Mouse (Mus musculus): ENCODE measurements around the gene Nde1.
A peak's percentile ranks its signal among the peaks of the same experiment; 100 is the strongest.

Gene Nde1

GRCm38 (mm10) chr16:14151718-14152117 is 11.4 kb upstream of the Nde1 start:
- no peak for TF ChIP-seq GATA4 (IDR thresholded peaks at IDR 0.05; ENCODE audit: insufficient replicate concordance, low read length)

GRCm38 (mm10) chr16:14156312-14156711 is 6.8 kb upstream of the Nde1 start:
- TF ChIP-seq GATA4 (IDR thresholded peaks at IDR 0.05; ENCODE audit: insufficient replicate concordance, low read length): peak; percentile 65; the same call in 1 of the 2 replicates

- TF ChIP-seq GATA4 (IDR thresholded peaks at IDR 0.05; ENCODE audit: insufficient replicate concordance, low read length): no peak
These were observed 4.5 kb upstream of the Nde1 start for GRCm38 (mm10) chr16:14158536-14158935.

- TF ChIP-seq GATA4 (IDR thresholded peaks at IDR 0.05; ENCODE audit: insufficient replicate concordance, low read length): no peak
These were observed 3.9 kb upstream of the Nde1 start for GRCm38 (mm10) chr16:14158936-14159745.

- TF ChIP-seq GATA4 (IDR thresholded peaks at IDR 0.05; ENCODE audit: insufficient replicate concordance, low read length): no peak
These were observed 3.3 kb upstream of the Nde1 start for GRCm38 (mm10) chr16:14159746-14160131.

- TF ChIP-seq GATA4 (IDR thresholded peaks at IDR 0.05; ENCODE audit: insufficient replicate concordance, low read length): no peak
These were observed 2.1 kb upstream of the Nde1 start for GRCm38 (mm10) chr16:14160941-14161340.

GRCm38 (mm10) chr16:14163731-14164130 is 656 bp downstream of the Nde1 start:
- no peak for TF ChIP-seq GATA4 (IDR thresholded peaks at IDR 0.05; ENCODE audit: insufficient replicate concordance, low read length)

GRCm38 (mm10) chr16:14166490-14166889 is 3.4 kb downstream of the Nde1 start:
- TF ChIP-seq GATA4 (IDR thresholded peaks at IDR 0.05; ENCODE audit: insufficient replicate concordance, low read length): no peak

GRCm38 (mm10) chr16:14169706-14170105 is 6.6 kb downstream of the Nde1 start:
- no peak for TF ChIP-seq GATA4 (IDR thresholded peaks at IDR 0.05; ENCODE audit: insufficient replicate concordance, low read length)

- TF ChIP-seq GATA4 (IDR thresholded peaks at IDR 0.05; ENCODE audit: insufficient replicate concordance, low read length): no peak
These were observed 15.0 kb downstream of the Nde1 start for GRCm38 (mm10) chr16:14178041-14178440.

- no peak for TF ChIP-seq GATA4 (IDR thresholded peaks at IDR 0.05; ENCODE audit: insufficient replicate concordance, low read length)
These were observed 17.2 kb downstream of the Nde1 start for GRCm38 (mm10) chr16:14180163-14180733.

GRCm38 (mm10) chr16:14182360-14182759 is 19.3 kb downstream of the Nde1 start:
- no peak for TF ChIP-seq GATA4 (IDR thresholded peaks at IDR 0.05; ENCODE audit: insufficient replicate concordance, low read length)

GRCm38 (mm10) chr16:14183856-14184255 is 20.8 kb downstream of the Nde1 start:
- no peak for TF ChIP-seq GATA4 (IDR thresholded peaks at IDR 0.05; ENCODE audit: insufficient replicate concordance, low read length)

- no peak for TF ChIP-seq GATA4 (IDR thresholded peaks at IDR 0.05; ENCODE audit: insufficient replicate concordance, low read length)
These were observed 22.4 kb downstream of the Nde1 start for GRCm38 (mm10) chr16:14185516-14185915.

- no peak for TF ChIP-seq GATA4 (IDR thresholded peaks at IDR 0.05; ENCODE audit: insufficient replicate concordance, low read length)
These were observed 31.3 kb downstream of the Nde1 start for GRCm38 (mm10) chr16:14194164-14194950.

GRCm38 (mm10) chr16:14195427-14195826 is 32.4 kb downstream of the Nde1 start:
- no peak for TF ChIP-seq GATA4 (IDR thresholded peaks at IDR 0.05; ENCODE audit: insufficient replicate concordance, low read length)
